Mouse (Mus musculus) liver, embryonic 15.5 days (tissue): Measurements from ENCODE around the gene Ccdc102a. TPM values are rescaled to one million over a fixed set of nuclear protein-coding genes. Genes with fewer than 3 reads are reported as not detected.
"Not testable (repeated sequence)": the region's sequence is repeated elsewhere in the genome, so short reads cannot be mapped to it uniquely, and the experiment has no call there.

Source experiments
- ATAC-seq: fragments of 200-750 bp; cut with Nextera tagmentation; 2 replicates; pipeline ENCODE4 v1.8.0; 2017; ENCODE audit warnings: moderate number of reproducible peaks, mild to moderate bottlenecking, moderate library complexity; ENCODE audit not compliant: insufficient read depth
- H3K27ac ChIP-seq: fragments of 300-500 bp; sonication (generic); replicated peaks from 2 replicates; pipeline ENCODE4 v1.5.1; 2015; ENCODE audit warnings: mild to moderate bottlenecking, inconsistent platforms
- H3K27me3 ChIP-seq: fragments of 300-500 bp; sonication (generic); 2 replicates; pipeline ENCODE4 v1.6.1; 2015; ENCODE audit warnings: mild to moderate bottlenecking, inconsistent platforms
- H3K36me3 ChIP-seq: fragments of 300-500 bp; sonication (generic); replicated peaks from 2 replicates; pipeline ENCODE4 v1.6.1; 2015; ENCODE audit warnings: moderate library complexity, mild to moderate bottlenecking, inconsistent platforms
- H3K4me1 ChIP-seq: fragments of 300-500 bp; sonication (generic); replicated peaks from 2 replicates; pipeline ENCODE4 v1.6.1; 2015; ENCODE audit warnings: inconsistent platforms
- H3K4me2 ChIP-seq: fragments of 300-500 bp; sonication (generic); 2 replicates; pipeline ENCODE4 v1.6.1; 2015; ENCODE audit warnings: moderate library complexity, mild to moderate bottlenecking, inconsistent platforms
- H3K4me3 ChIP-seq: fragments of 300-500 bp; sonication (generic); replicated peaks from 2 replicates; pipeline ENCODE4 v1.5.1; 2015; ENCODE audit warnings: mild to moderate bottlenecking, inconsistent platforms
- H3K9ac ChIP-seq: fragments of 300-500 bp; sonication (generic); 2 replicates; pipeline ENCODE4 v1.6.1; 2015; ENCODE audit warnings: moderate library complexity, mild to moderate bottlenecking, inconsistent platforms
- H3K9me3 ChIP-seq: fragments of 300-500 bp; sonication (generic); replicated peaks from 2 replicates; pipeline ENCODE4 v1.6.1; 2016; ENCODE audit warnings: inconsistent platforms
- WGBS: fragments of 180-500 bp; shearing (Covaris S2); methylation state at CpG from one replicate; pipeline ENCODE4 v1.1.7; 2015; ENCODE audit warnings: mixed read lengths; ENCODE audit not compliant: insufficient replicate concordance; 5-methylcytosine and 5-hydroxymethylcytosine counted together
- polyA plus RNA-seq: library from polyadenylated mRNA; unstranded; fragments of >200 nt; fragmentation: Nextera tagmentation; extraction: Ambion mirVana; gene quantifications from 2 replicates; pipeline ENCODE4 v1.2.1, GENCODE M21; 2015

The Ccdc102a gene
- polyA plus RNA-seq, 1 experiment from 2014 or later: 2.3 TPM

DNA sequence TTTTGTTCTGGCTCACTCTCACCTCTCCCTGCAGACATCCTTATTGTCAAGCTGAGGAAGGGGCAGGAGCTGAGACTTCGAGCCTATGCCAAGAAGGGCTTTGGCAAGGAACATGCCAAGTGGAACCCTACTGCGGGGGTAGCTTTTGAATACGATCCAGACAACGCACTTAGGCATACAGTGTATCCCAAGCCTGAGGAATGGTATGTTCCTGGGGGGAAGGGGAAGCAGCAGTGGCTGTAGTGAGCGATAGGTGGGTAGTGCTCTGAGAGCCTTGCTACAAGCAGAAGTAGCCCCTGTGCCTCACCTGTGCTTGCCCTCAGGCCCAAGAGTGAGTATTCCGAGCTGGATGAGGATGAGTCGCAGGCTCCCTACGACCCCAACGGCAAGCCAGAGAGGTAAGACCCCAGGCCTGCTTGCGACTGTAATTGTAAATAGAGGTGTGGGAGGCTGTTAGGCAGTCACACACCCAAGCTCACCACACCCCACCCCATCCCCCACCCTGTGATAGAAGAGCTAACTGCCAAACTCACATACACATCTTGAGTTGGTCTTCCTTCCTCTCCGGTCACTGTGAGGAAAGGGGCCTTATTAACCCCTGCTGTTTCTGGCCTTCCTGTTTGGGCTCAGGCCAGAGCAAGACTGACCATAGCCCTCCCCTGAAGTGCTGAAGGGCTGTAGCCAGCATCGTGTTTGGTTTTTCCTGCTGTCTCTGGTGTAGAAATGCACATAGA lies 55.2 kb downstream of the Ccdc102a start:
- H3K4me3 ChIP-seq: no peak overlapping the region
- H3K9me3 ChIP-seq: no peaks in the 10 kb centered on the region
- H3K27ac ChIP-seq: 0 out of 2 replicates have a peak overlapping the region, but pooled peaks have one; percentile 7
- no peak overlapping the region for H3K4me2 ChIP-seq
- H3K9ac ChIP-seq: no peak overlapping the region
- 75% methylated on average over 12 of the region's 12 CpGs for whole genome bisulfite sequencing
- peaks cover 83% of the 10 kb centered on the region for H3K36me3 ChIP-seq
- peaks cover 50% of the 10 kb centered on the region for H3K4me1 ChIP-seq
- ATAC-seq: no peak
- H3K27me3 ChIP-seq: no peaks in the 10 kb centered on the region

DNA sequence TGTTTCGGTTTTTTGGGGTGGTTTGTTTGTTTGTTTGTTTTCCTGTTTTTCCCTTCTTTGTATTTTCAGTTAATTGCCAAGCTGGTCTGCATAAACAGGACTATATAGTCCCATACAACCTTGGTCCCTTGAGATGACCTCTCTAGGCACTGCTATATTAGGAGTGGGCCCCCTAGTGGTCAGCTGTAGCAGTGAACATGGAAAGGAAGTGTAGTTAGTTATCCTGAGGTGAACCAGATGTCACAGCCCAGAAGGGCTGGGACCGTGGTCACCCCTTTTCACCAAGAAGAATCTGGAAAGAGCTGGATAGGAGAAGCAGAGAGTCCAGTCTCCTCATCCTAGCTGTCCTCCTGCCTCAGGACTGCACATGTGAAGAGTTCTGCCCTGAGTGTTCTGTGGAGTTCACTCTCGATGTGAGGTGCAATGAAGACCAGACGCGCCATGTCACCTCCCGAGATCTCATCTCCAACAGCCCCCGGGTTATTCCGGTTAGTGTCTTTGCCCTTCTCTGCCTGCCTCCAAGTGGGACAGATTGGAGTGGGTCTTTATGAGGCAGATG lies 56.5 kb downstream of the Ccdc102a start:
- no peak overlapping the region for H3K9ac ChIP-seq
- H3K36me3 ChIP-seq: peaks cover 71% of the 10 kb centered on the region
- H3K4me3 ChIP-seq: no peak overlapping the region
- no peak overlapping the region for H3K27ac ChIP-seq
- 65% methylated on average over 8 of the region's 8 CpGs for WGBS
- no peak overlapping the region for H3K4me2 ChIP-seq
- no peak for ATAC-seq
- peaks cover 55% of the 10 kb centered on the region for H3K4me1 ChIP-seq
- no peaks in the 10 kb centered on the region for H3K27me3 ChIP-seq
- H3K9me3 ChIP-seq: no peaks in the 10 kb centered on the region

DNA sequence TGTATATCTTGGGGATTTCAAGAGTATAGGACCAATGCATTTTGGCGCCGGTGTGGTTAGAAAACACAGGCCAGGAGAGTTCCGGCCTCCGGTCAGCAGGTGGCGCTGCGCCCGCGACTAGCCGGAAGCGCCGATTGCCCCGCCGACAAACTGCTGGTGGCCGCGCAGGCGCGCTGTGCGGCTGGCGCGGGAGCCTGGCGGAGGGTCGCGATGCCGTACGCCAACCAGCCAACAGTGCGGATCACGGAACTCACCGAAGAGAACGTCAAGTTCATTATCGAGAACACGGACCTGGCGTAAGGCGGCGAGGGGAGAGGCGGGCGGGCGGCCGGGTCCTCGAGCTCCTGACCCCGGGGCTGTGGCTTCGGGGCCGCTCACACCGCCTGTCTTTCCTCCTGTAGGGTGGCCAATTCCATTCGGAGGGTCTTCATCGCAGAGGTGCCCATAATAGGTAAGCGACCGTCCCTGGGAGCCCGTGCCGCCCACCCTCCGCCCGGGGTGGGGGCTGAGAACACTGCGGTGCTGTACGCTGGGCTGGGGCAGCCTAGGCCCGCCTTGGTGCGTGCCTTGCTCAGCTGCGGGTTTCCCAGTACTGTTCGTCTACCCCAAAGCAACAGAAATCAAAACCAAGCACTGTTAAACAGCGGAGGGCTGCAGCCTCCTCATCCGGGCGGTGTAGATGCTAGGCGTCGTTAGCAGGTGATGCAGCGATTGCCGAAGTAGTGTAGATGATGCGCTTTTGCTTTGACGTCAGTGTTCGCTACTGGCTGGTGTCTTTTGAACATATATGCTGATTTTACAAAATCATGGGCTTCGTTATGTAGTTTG lies 60.3 kb downstream of the Ccdc102a start, which contains the start of gene Polr2c:
TSS of gene Polr2c (plus strand) at position 105 of the 828 bp plus-strand sequence.
- ATAC-seq: peak; percentile 75
- Histone ChIP-seq H3K4me3 (peak within 1 kb of the TSS; percentile 89), H3K4me1 (peaks cover 30% of the 10 kb centered on the region), H3K9ac (peak within 1 kb of the TSS; percentile 93), H3K27ac (peak within 1 kb of the TSS; percentile 87), H3K4me2 (peak within 1 kb of the TSS; percentile 82), H3K27me3 (no peaks in the 10 kb centered on the region), H3K36me3 (peaks cover 61% of the 10 kb centered on the region), H3K9me3 (no peaks in the 10 kb centered on the region)
- under 1% methylated on average over 68 of the region's 68 CpGs for WGBS

DNA sequence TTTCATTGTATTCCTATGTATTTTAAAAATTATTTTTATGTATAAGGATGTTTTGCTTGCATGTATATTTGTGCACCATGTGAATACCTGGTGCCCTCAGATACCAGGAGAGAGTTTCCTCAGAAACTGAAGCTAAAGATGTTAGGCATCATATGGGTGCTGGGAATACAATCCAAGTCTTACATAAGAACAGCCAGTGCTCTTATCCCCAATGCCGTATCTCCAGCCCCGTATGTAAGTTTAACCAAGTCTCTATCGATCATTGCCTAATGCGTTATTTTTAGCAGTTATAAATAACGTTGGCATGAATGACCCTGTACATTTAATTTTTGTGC lies 60.9 kb downstream of the Ccdc102a start:
- Histone ChIP-seq H3K36me3 (peaks cover 61% of the 10 kb centered on the region), H3K9me3 (no peaks in the 10 kb centered on the region), H3K4me2 (peak overlapping the region; percentile 82), H3K9ac (no peak overlapping the region), H3K27ac (0 out of 2 replicates have a peak overlapping the region, but pooled peaks have one; percentile 8), H3K4me3 (peak overlapping the region; percentile 89), H3K27me3 (no peaks in the 10 kb centered on the region), H3K4me1 (peaks cover 25% of the 10 kb centered on the region)
- ATAC-seq: no peak
- WGBS: 29% methylated on average over 5 of the region's 5 CpGs

DNA sequence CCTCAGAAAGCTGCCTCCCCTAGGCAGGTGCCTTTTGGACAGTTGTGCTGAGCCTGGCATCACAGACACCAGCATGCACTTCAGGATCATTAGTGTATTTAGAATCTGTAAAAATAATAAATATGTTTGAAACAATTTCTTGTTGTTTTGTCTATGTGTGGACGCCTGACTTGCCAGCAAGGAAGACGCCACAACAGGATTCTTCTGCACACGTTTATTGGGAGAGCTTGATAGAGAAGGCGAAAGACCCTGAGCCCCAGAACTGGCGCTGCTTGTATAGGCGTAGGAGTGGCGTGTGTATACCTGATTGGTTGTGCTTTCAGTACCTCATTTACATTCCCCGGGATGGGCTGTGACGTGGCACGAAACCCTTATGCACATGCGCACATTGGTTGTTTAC lies 63.1 kb downstream of the Ccdc102a start:
- ATAC-seq, H3K27ac ChIP-seq, H3K9me3 ChIP-seq, H3K27me3 ChIP-seq, H3K4me3 ChIP-seq, H3K9ac ChIP-seq, H3K4me2 ChIP-seq: not testable (repeated sequence)
- 78% methylated on average over 11 of the region's 11 CpGs for WGBS
- peaks cover 25% of the 10 kb centered on the region for H3K4me1 ChIP-seq
- H3K36me3 ChIP-seq: peaks cover 65% of the 10 kb centered on the region

Other genes starting within 250 kb of the Ccdc102a start
- gene Pllp, start 221.8 kb downstream of the Ccdc102a start, polyA plus RNA-seq: 0.37 and 0.89 TPM in 2 replicates
- 0.32 and 0.37 TPM in 2 replicates for gene Ccl22, start 172.5 kb downstream of the Ccdc102a start, polyA plus RNA-seq
- gene Cx3cl1, start 146.1 kb downstream of the Ccdc102a start, polyA plus RNA-seq: 0.33 and 0.54 TPM in 2 replicates
- gene Ccl17, start 107.6 kb downstream of the Ccdc102a start, polyA plus RNA-seq: not detected in 2 replicates
- gene Coq9, start 79.8 kb downstream of the Ccdc102a start, polyA plus RNA-seq: 50.8 and 55.0 TPM in 2 replicates
- 46.6 and 48.2 TPM in 2 replicates for gene Ciapin1, start 79.7 kb downstream of the Ccdc102a start, polyA plus RNA-seq
- 70.5 and 74.1 TPM in 2 replicates for gene Polr2c, start 60.6 kb downstream of the Ccdc102a start, polyA plus RNA-seq
- gene Dok4, start 41.8 kb downstream of the Ccdc102a start, polyA plus RNA-seq: 11.0 and 12.9 TPM in 2 replicates
- gene Adgrg5, start 5.6 kb upstream of the Ccdc102a start, polyA plus RNA-seq: 0.25 TPM in 2 replicates
- 45.2 and 46.1 TPM in 2 replicates for gene Adgrg1, start 56.7 kb upstream of the Ccdc102a start, polyA plus RNA-seq
- 8.3 and 9.3 TPM in 2 replicates for gene Adgrg3, start 99.6 kb upstream of the Ccdc102a start, polyA plus RNA-seq
- gene Drc7, start 137.0 kb upstream of the Ccdc102a start, polyA plus RNA-seq: 0.35 and 0.39 TPM in 2 replicates
- 9.6 and 12.0 TPM in 2 replicates for gene Katnb1, start 163.1 kb upstream of the Ccdc102a start, polyA plus RNA-seq